Mouse (Mus musculus) testis, adult 2 months (tissue): ENCODE measurements around the gene Gm10964.

ENCODE experiments used
- CTCF ChIP-seq: fragments of 200-500 bp; IDR thresholded peaks from 2 replicates; pipeline ENCODE4 v1.5.1; 2012; ENCODE audit warnings: low read depth, mild to moderate bottlenecking, inconsistent platforms, low read length, moderate library complexity; ENCODE audit not compliant: control insufficient read depth, insufficient read depth, insufficient replicate concordance
- POLR2A ChIP-seq: fragments of 200-500 bp; IDR thresholded peaks from 2 replicates; pipeline ENCODE4 v1.6.1; 2012; ENCODE audit warnings: low read depth, mild to moderate bottlenecking, inconsistent platforms, low read length, moderate library complexity; ENCODE audit not compliant: control insufficient read depth

GRCm38 (mm10) chr3:103743208-103743607 lies 4.0 kb downstream of the Gm10964 start:
- no peak for TF ChIP-seq CTCF
- no peak for TF ChIP-seq POLR2A
